ENCODE assay signal across 7 mouse cellular contexts in the genomic region with DNA sequence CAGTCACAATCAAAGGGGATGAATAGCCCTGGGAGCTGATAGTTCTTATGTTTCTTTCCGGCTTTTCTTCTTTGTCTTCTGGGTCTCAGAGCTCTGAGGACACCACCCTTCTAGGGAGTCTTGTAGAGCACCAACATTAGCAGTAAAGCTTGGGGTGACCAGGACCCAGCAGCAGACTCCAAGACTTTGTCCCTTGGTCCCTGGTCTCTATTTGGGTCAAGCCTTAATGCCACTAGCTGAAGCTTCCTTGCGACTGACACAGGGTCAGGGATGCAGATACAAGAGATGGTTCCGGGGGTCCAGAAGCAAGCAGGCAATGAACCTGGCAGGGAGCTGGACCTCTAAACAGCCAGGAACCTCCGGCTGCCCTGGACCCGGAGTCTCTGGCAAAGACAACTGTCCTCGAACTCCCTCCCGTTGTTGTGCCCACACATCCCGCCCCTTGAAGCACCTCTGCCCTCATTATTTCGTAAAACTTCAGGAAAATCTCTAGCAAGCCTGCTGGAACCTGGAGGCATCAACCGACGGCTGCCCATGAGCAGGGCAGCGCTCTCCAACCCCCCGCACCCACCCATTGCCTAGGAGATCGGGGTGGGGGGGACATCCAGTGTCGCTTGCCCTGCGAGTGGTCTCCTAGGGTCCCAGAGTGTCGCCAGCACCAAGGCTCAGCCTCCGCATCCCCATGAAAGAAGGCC. TPM values are rescaled to one million over a fixed set of nuclear protein-coding genes. Genes with fewer than 3 reads are reported as not detected.
DNase-seq lines count a peak whose midpoint lies in the region; ATAC-seq lines count a peak whose summit lies in the region.

No protein-coding gene starts in this region.

- H3K4me1 ChIP-seq in lung, embryonic 16.5 days (replicated peaks; ENCODE audit: control insufficient read depth, insufficient read depth, low read length) = peaks cover 16% of the 10 kb centered on the region
- H3K4me1 ChIP-seq in forebrain, embryonic 16.5 days (replicated peaks; ENCODE audit: control insufficient read depth, insufficient read depth, low read length) = peaks cover 11% of the 10 kb centered on the region
- peaks cover 10% of the 10 kb centered on the region for H3K4me1 ChIP-seq in liver, embryonic 13.5 days (replicated peaks)
- peaks cover 5% of the 10 kb centered on the region; the same call in 1 of the 2 replicates for H3K4me1 ChIP-seq in stomach, embryonic 16.5 days (ENCODE audit: control insufficient read depth, insufficient read depth, low read length)

- WGBS in lung, embryonic 16.5 days = 6% methylated on average over 18 of the region's 18 CpGs
- WGBS in forebrain, embryonic 16.5 days = 3% methylated on average over 18 of the region's 18 CpGs
- 5% methylated on average over 18 of the region's 18 CpGs for WGBS in liver, embryonic 13.5 days (ENCODE audit: insufficient replicate concordance)
- WGBS in stomach, embryonic 16.5 days = 3% methylated on average over 18 of the region's 18 CpGs

- H3K4me3 ChIP-seq in lung, embryonic 16.5 days (ENCODE audit: low read length) = peak overlapping the region; percentile 49
- peak overlapping the region; percentile 49 for H3K4me3 ChIP-seq in forebrain, embryonic 16.5 days (replicated peaks; ENCODE audit: low read length)
- peak overlapping the region; percentile 36 for H3K4me3 ChIP-seq in liver, embryonic 13.5 days (replicated peaks)
- H3K4me3 ChIP-seq in stomach, embryonic 16.5 days (replicated peaks; ENCODE audit: low read length) = peak overlapping the region; percentile 42

- no peak overlapping the region for H3K27ac ChIP-seq in lung, embryonic 16.5 days (ENCODE audit: low read length)
- H3K27ac ChIP-seq in forebrain, embryonic 16.5 days (ENCODE audit: low read length) = no peak overlapping the region
- H3K27ac ChIP-seq in liver, embryonic 13.5 days = no peak overlapping the region
- no peak overlapping the region for H3K27ac ChIP-seq in stomach, embryonic 16.5 days (ENCODE audit: low read length)

- H3K36me3 ChIP-seq in lung, embryonic 16.5 days (ENCODE audit: control insufficient read depth, insufficient read depth, low read length) = no peaks in the 10 kb centered on the region
- no peaks in the 10 kb centered on the region for H3K36me3 ChIP-seq in forebrain, embryonic 16.5 days (ENCODE audit: control insufficient read depth, insufficient read depth)
- no peaks in the 10 kb centered on the region for H3K36me3 ChIP-seq in liver, embryonic 13.5 days
- no peaks in the 10 kb centered on the region for H3K36me3 ChIP-seq in stomach, embryonic 16.5 days (ENCODE audit: control insufficient read depth, insufficient read depth, low read length)

- H3K4me2 ChIP-seq in lung, embryonic 16.5 days (ENCODE audit: low read depth, low read length) = peak overlapping the region; percentile 77
- peak overlapping the region; percentile 63 for H3K4me2 ChIP-seq in forebrain, embryonic 16.5 days (ENCODE audit: low read length)
- H3K4me2 ChIP-seq in liver, embryonic 13.5 days = peak overlapping the region; percentile 53
- H3K4me2 ChIP-seq in stomach, embryonic 16.5 days (ENCODE audit: low read depth, low read length) = peak overlapping the region; percentile 58

- DNase-seq in lung, postnatal 36 days = no peak
- DNase-seq in liver, embryonic 13.5 days = no peak
- DNase-seq in gastrocnemius, adult 8-10 months (ENCODE audit: low spot score in 2 of 2) = no peak
- DNase-seq in embryo, embryonic 10.5 days (ENCODE audit: low spot score) = no peak

- peaks cover 44% of the 10 kb centered on the region for H3K27me3 ChIP-seq in lung, embryonic 16.5 days (ENCODE audit: control insufficient read depth, insufficient read depth, low read depth, low read length)
- H3K27me3 ChIP-seq in forebrain, embryonic 16.5 days (replicated peaks; ENCODE audit: control insufficient read depth, insufficient read depth, low read length) = peaks cover 35% of the 10 kb centered on the region
- H3K27me3 ChIP-seq in liver, embryonic 13.5 days = peaks cover 83% of the 10 kb centered on the region
- H3K27me3 ChIP-seq in stomach, embryonic 16.5 days (ENCODE audit: control insufficient read depth, insufficient read depth, low read length) = peaks cover 52% of the 10 kb centered on the region

- 0 out of 2 replicates have a peak, but pooled peaks have one; percentile 4 for ATAC-seq in lung, embryonic 16.5 days (ENCODE audit: low read depth)
- ATAC-seq in forebrain, embryonic 16.5 days = peak; percentile 34
- ATAC-seq in liver, embryonic 13.5 days (ENCODE audit: low read depth) = no peak
- ATAC-seq in stomach, embryonic 16.5 days (ENCODE audit: insufficient read depth, low FRiP score) = no peak; the same call in 1 of the 2 replicates

- peak overlapping the region; percentile 52 for H3K9ac ChIP-seq in lung, embryonic 16.5 days (ENCODE audit: low read length)
- H3K9ac ChIP-seq in forebrain, embryonic 16.5 days (replicated peaks; ENCODE audit: low read depth, low read length) = peak overlapping the region; percentile 56
- no peak overlapping the region for H3K9ac ChIP-seq in liver, embryonic 13.5 days
- peak overlapping the region; percentile 58 for H3K9ac ChIP-seq in stomach, embryonic 16.5 days (ENCODE audit: low read length)

- 0 out of 2 replicates have a peak, but pooled peaks cover 4% of the 10 kb centered on the region for H3K9me3 ChIP-seq in lung, embryonic 16.5 days (ENCODE audit: control insufficient read depth, low read length)
- no peaks in the 10 kb centered on the region for H3K9me3 ChIP-seq in forebrain, embryonic 16.5 days (ENCODE audit: control insufficient read depth, low read length)
- 0 out of 2 replicates have a peak, but pooled peaks cover 3% of the 10 kb centered on the region for H3K9me3 ChIP-seq in liver, embryonic 13.5 days (replicated peaks)
- no peaks in the 10 kb centered on the region; the same call in 1 of the 2 replicates for H3K9me3 ChIP-seq in stomach, embryonic 16.5 days (replicated peaks; ENCODE audit: control insufficient read depth, low read length)

RNA-seq across cellular contexts. Expression of gene Fam163a, which starts 0.7 kb away (rescaled TPM):
- polyA plus RNA-seq in lung, embryonic 16.5 days (2015; fragmentation: Nextera tagmentation; extraction: Ambion mirVana) = 0.41 and 0.54 TPM in 2 replicates
- polyA plus RNA-seq in forebrain, embryonic 16.5 days (2015; fragmentation: Nextera tagmentation; extraction: Ambion mirVana) = 1.7 and 2.6 TPM in 2 replicates
- polyA plus RNA-seq in liver, embryonic 13.5 days (2015; fragmentation: Nextera tagmentation; extraction: Ambion mirVana) = 0.06 TPM in 2 replicates
- polyA plus RNA-seq in stomach, embryonic 16.5 days (2015; fragmentation: Nextera tagmentation; extraction: Ambion mirVana) = 4.2 and 4.5 TPM in 2 replicates
- total RNA-seq in gastrocnemius, adult 8-10 months (2022) = not detected

Comparison
In these comparisons a context has a peak if more than half of its experiments do, and no peak if none do; other contexts are left out.
1. ATAC-seq: peak in lung, embryonic 16.5 days (single experiment) and forebrain, embryonic 16.5 days (single experiment); none in liver, embryonic 13.5 days (single experiment) and stomach, embryonic 16.5 days (single experiment).
2. Peak in every context shown above with its lines, with median percentiles within 50 percentile points of each other: H3K4me2 ChIP-seq and H3K4me3 ChIP-seq.